Mouse (Mus musculus) spleen, adult 2 months (tissue): ENCODE results near the gene Tmem50a. TPM values are rescaled to one million over a fixed set of nuclear protein-coding genes. Genes with fewer than 3 reads are reported as not detected.

ENCODE experiments used
- DNase-seq, 2 experiments: peaks; one replicate each; pipeline versions ENCODE4 v3.0.0 to v3.0.0-alpha.2; 2012 to 2021; ENCODE audit warnings: low spot score in 2 of 2, low read depth in 1 of 2
- H3K27ac ChIP-seq: fragments of 200-500 bp; 2 replicates; pipeline ENCODE4 v1.5.1; 2012; ENCODE audit warnings: low read length, inconsistent platforms; ENCODE audit not compliant: insufficient read depth
- H3K27me3 ChIP-seq: fragments of 200-500 bp; 2 replicates; pipeline ENCODE4 v1.6.1; 2012; ENCODE audit warnings: mild to moderate bottlenecking, moderate library complexity, low read length, inconsistent platforms; ENCODE audit not compliant: control insufficient read depth, insufficient read depth
- H3K36me3 ChIP-seq: fragments of 200-500 bp; 2 replicates; pipeline ENCODE4 v1.6.1; 2012; ENCODE audit warnings: mild to moderate bottlenecking, low read length, inconsistent platforms; ENCODE audit not compliant: control insufficient read depth, insufficient read depth
- H3K4me1 ChIP-seq: fragments of 200-500 bp; 2 replicates; pipeline ENCODE4 v1.6.1; 2011; ENCODE audit warnings: inconsistent platforms; ENCODE audit not compliant: control insufficient read depth, insufficient read depth, insufficient read length
- H3K4me3 ChIP-seq: fragments of 200-500 bp; 2 replicates; pipeline ENCODE4 v1.5.1; 2011; ENCODE audit warnings: mild to moderate bottlenecking, inconsistent platforms; ENCODE audit not compliant: insufficient read depth, insufficient read length; ENCODE audit errors: extremely low read depth
- CTCF ChIP-seq: fragments of 200-500 bp; IDR thresholded peaks from 2 replicates; pipeline ENCODE4 v1.5.1; 2011; ENCODE audit warnings: mild to moderate bottlenecking, inconsistent platforms; ENCODE audit not compliant: insufficient read depth, insufficient read length, insufficient replicate concordance; ENCODE audit errors: extremely low read depth
- POLR2A ChIP-seq: fragments of 200-500 bp; IDR thresholded peaks from 2 replicates; pipeline ENCODE4 v1.6.1; 2011; ENCODE audit warnings: low read depth, low read length, inconsistent platforms
- WGBS: fragments of 180-500 bp; shearing (Covaris S2); methylation state at CpG from one replicate; pipeline ENCODE4 v1.1.7; 2018; 5-methylcytosine and 5-hydroxymethylcytosine counted together
- polyA plus RNA-seq: library from polyadenylated mRNA; depleted of rRNA; stranded (reverse); fragments of >200 nt; gene quantifications from 2 replicates; pipeline ENCODE4 v1.2.3, GENCODE M21; 2012

The Tmem50a gene
- polyA plus RNA-seq, 1 experiment = 90.6 TPM

- H3K27me3 ChIP-seq = no peaks in the 10 kb centered on the region
- H3K4me3 ChIP-seq = no peak overlapping the region
- TF ChIP-seq CTCF (no peak), POLR2A (no peak)
- no peaks in the 10 kb centered on the region for H3K4me1 ChIP-seq
- WGBS = 80% methylated on average over 7 of the region's 7 CpGs
- no peak for DNase-seq
- H3K27ac ChIP-seq = no peak overlapping the region
- no peaks in the 10 kb centered on the region for H3K36me3 ChIP-seq
Observed at GRCm38 (mm10) chr4:134862996-134863395, 51.8 kb downstream of the Tmem50a start.

- TF ChIP-seq POLR2A (no peak), CTCF (no peak)
- 90% methylated on average over 6 of the region's 6 CpGs for WGBS
- Histone ChIP-seq H3K4me3 (no peak overlapping the region), H3K36me3 (no peaks in the 10 kb centered on the region), H3K27ac (no peak overlapping the region), H3K27me3 (no peaks in the 10 kb centered on the region), H3K4me1 (no peaks in the 10 kb centered on the region)
- no peak for DNase-seq
Observed at GRCm38 (mm10) chr4:134861884-134862283, 52.9 kb downstream of the Tmem50a start.

GRCm38 (mm10) chr4:134858494-134858893 is 56.3 kb downstream of the Tmem50a start:
- Histone ChIP-seq H3K27ac (no peak overlapping the region), H3K4me1 (no peaks in the 10 kb centered on the region), H3K27me3 (no peaks in the 10 kb centered on the region), H3K36me3 (no peaks in the 10 kb centered on the region), H3K4me3 (no peak overlapping the region)
- no peak for DNase-seq
- 91% methylated on average over 4 of the region's 4 CpGs for WGBS
- TF ChIP-seq POLR2A = no peak
- no peak for TF ChIP-seq CTCF

GRCm38 (mm10) chr4:134856501-134856900 is 58.3 kb downstream of the Tmem50a start:
- WGBS = 71% methylated on average over 5 of the region's 5 CpGs
- Histone ChIP-seq H3K36me3 (no peaks in the 10 kb centered on the region), H3K27ac (no peak overlapping the region), H3K4me3 (no peak overlapping the region), H3K4me1 (peaks cover 8% of the 10 kb centered on the region; the same call in 1 of the 2 replicates), H3K27me3 (no peaks in the 10 kb centered on the region)
- no peak for DNase-seq
- no peak for TF ChIP-seq CTCF
- no peak for TF ChIP-seq POLR2A

DNA sequence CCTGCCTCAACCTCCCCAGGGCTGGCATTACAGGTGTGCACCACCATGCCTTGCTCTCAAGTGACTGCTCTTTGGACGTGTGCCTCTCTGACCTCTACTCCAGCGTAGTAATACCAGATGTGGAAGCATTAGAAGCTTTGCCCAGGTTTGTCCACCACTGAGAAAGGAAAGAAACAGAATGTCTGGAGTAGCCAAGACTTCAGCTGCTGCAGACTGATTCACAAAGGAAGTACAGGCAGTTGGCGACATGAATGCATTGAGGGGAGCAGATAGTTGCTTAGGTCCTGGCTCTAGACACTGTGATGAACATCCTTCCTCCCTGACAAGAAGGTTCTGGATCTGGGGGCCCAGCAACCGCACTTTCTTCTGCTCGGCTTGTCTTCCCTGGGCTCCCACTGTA is 58.8 kb downstream of the Tmem50a start:
- Histone ChIP-seq H3K36me3 (no peaks in the 10 kb centered on the region), H3K27ac (no peak overlapping the region), H3K4me1 (peaks cover 8% of the 10 kb centered on the region; the same call in 1 of the 2 replicates), H3K27me3 (no peaks in the 10 kb centered on the region), H3K4me3 (no peak overlapping the region)
- no peak for DNase-seq
- WGBS = 83% methylated on average over 5 of the region's 5 CpGs
- TF ChIP-seq CTCF (no peak), POLR2A (no peak)

GRCm38 (mm10) chr4:134855371-134855770 is 59.5 kb downstream of the Tmem50a start:
- TF ChIP-seq POLR2A (no peak), CTCF (no peak)
- Histone ChIP-seq H3K36me3 (no peaks in the 10 kb centered on the region), H3K27ac (no peak overlapping the region), H3K4me3 (no peak overlapping the region), H3K27me3 (no peaks in the 10 kb centered on the region), H3K4me1 (peaks cover 8% of the 10 kb centered on the region; the same call in 1 of the 2 replicates)
- 83% methylated on average over 3 of the region's 3 CpGs for WGBS
- DNase-seq = no peak

- TF ChIP-seq POLR2A (no peak), CTCF (no peak)
- Histone ChIP-seq H3K27me3 (no peaks in the 10 kb centered on the region), H3K4me3 (peak overlapping the region; percentile 92), H3K36me3 (no peaks in the 10 kb centered on the region), H3K27ac (peak overlapping the region; percentile 90), H3K4me1 (peaks cover 8% of the 10 kb centered on the region; the same call in 1 of the 2 replicates)
- DNase-seq = peak; percentile 84 to 90
- under 1% methylated on average over 91 of the region's 91 CpGs for WGBS
Observed at GRCm38 (mm10) chr4:134853637-134854485, 61.0 kb downstream of the Tmem50a start.
